Mouse (Mus musculus): ENCODE data around the gene Gm20481. TPM values are rescaled to one million over a fixed set of nuclear protein-coding genes. Genes with fewer than 3 reads are reported as not detected.
"Not testable (repeated sequence)": the region's sequence is repeated elsewhere in the genome, so short reads cannot be mapped to it uniquely, and the experiment has no call there.

Gm20481 gene
- polyA plus RNA-seq, 1 experiment from 2014 or later = not detected

DNA sequence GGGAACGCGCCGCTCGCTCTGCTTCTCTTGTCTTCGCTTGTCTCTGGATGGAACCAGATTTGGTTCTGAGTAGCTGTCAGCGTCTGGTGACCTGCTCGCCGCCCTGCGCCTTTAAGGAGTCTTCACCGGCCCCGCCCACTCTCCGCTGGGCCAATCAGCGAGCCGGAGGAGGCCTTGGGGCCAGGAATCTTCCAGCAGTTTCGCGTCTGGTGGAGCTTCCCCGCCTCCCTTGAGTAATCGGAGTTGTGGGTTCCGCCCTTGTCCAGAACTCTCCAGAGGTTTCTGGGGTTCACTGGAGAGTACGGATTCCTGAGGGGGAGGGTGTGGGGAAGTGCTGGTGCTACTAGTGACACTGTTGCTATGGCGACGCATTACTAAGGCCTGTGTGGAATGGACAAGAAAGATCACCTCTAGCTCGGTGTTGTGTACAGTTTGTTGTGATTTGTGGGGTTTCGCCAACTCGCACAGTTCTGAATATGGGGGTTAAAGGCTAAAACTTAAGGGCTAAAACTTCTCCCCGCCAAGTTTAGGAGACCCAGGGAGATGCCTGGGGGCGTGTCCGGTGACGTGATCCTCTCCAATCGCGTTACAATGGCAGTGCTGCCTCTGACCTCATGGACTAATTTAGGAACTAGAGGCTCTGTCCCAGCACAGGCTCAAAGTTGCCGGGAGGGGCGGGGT is 2.5 kb downstream of the Gm20481 start, which contains the start of the genes Hspa1a and Hspa1l:
Hspa1a (minus strand) TSS at position 88 of the 681 bp plus-strand sequence.
Hspa1l (plus strand) TSS at position 635 of the 681 bp plus-strand sequence.
- under 1% methylated on average over 29 of the region's 33 CpGs for WGBS
- Histone ChIP-seq H3K4me2 (replicated peaks; ENCODE audit: low read depth) (peak within 1 kb of the TSS; percentile 64), H3K4me3 (ENCODE audit: low read depth, low read length) (peak within 1 kb of the TSS; percentile 28), H3K27me3 (replicated peaks; ENCODE audit: control insufficient read depth, insufficient read depth, low read length) (peaks cover 15% of the 10 kb centered on the region)
- peak; percentile 95 for ATAC-seq
- not testable (repeated sequence) for H3K4me1 ChIP-seq (replicated peaks; ENCODE audit: control insufficient read depth, insufficient read depth, low read length); H3K27ac ChIP-seq (ENCODE audit: low read depth, low read length); H3K9me3 ChIP-seq (ENCODE audit: control insufficient read depth); H3K36me3 ChIP-seq (ENCODE audit: control insufficient read depth, insufficient read depth); H3K9ac ChIP-seq (ENCODE audit: low read depth, low read length)

DNA sequence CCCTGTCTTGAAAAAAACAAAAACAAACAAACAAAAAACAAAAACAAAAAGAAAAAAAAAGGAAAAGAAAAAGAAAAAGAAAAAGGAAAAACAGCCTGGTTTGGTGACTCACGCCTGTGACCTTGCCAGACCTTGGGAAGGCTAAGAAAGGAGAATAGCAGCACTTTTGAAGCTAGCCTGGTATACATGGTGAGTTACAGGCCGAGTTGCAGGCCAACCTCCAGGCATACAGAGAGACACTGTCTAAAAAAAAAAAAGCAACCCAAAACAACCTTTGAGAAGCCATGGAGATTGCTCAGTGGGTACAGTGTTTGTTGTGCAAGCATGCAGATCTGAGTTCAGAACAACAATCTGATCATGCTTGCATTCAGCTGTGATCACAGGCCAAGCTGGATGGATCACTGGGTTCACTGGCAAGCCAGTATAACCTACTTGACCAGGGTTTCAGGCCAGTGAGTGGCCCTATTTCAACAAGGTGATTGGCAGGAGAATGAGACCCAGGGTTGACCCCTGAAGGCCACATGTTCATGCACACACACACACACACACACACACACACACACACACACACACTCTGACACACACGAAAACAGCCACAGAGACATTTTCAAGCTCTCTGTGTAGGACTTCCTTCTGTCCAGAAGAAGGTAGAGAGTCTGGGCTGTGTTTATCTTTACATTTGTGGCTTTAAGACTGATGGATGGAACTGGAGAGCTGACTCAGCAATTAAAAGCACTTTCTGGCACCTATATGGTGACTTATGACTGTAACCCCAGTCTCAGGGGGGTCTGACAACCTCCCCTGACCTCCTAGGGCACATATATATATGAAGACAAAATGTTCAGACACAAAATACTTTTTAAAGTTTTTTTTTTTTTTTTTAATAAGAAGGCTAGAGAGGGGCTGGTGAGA is 6.1 kb downstream of the Gm20481 start:
- Histone ChIP-seq H3K9ac (ENCODE audit: low read depth, low read length) (no peak overlapping the region), H3K4me3 (ENCODE audit: low read depth, low read length) (no peak overlapping the region), H3K27ac (ENCODE audit: low read depth, low read length) (no peak overlapping the region), H3K36me3 (ENCODE audit: control insufficient read depth, insufficient read depth) (no peaks in the 10 kb centered on the region), H3K27me3 (replicated peaks; ENCODE audit: control insufficient read depth, insufficient read depth, low read length) (no peaks in the 10 kb centered on the region), H3K4me1 (replicated peaks; ENCODE audit: control insufficient read depth, insufficient read depth, low read length) (0 out of 2 replicates have a peak, but pooled peaks cover 6% of the 10 kb centered on the region), H3K4me2 (replicated peaks; ENCODE audit: low read depth) (no peak overlapping the region), H3K9me3 (ENCODE audit: control insufficient read depth) (no peaks in the 10 kb centered on the region)
- TF ChIP-seq CTCF (IDR thresholded peaks at IDR 0.05; ENCODE audit: low read depth) = no peak
- ATAC-seq = no peak
- 78% methylated on average over 3 of the region's 3 CpGs for WGBS

DNA sequence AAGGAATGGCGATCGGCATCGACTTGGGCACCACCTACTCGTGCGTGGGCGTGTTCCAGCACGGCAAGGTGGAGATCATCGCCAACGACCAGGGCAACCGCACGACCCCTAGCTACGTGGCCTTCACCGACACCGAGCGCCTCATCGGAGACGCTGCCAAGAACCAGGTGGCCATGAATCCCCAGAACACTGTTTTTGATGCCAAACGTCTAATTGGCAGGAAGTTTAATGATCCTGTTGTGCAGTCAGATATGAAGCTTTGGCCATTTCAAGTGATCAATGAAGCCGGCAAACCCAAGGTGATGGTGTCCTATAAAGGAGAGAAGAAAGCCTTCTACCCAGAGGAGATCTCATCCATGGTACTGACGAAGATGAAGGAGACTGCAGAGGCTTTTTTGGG is 7.3 kb downstream of the Gm20481 start:
- Histone ChIP-seq H3K27ac (ENCODE audit: low read depth, low read length) (no peak overlapping the region), H3K4me2 (replicated peaks; ENCODE audit: low read depth) (no peak overlapping the region), H3K4me1 (replicated peaks; ENCODE audit: control insufficient read depth, insufficient read depth, low read length) (0 out of 2 replicates have a peak, but pooled peaks cover 6% of the 10 kb centered on the region), H3K36me3 (ENCODE audit: control insufficient read depth, insufficient read depth) (no peaks in the 10 kb centered on the region), H3K27me3 (replicated peaks; ENCODE audit: control insufficient read depth, insufficient read depth, low read length) (no peaks in the 10 kb centered on the region), H3K4me3 (ENCODE audit: low read depth, low read length) (no peak overlapping the region), H3K9ac (ENCODE audit: low read depth, low read length) (no peak overlapping the region), H3K9me3 (ENCODE audit: control insufficient read depth) (no peaks in the 10 kb centered on the region)
- no peak for ATAC-seq
- WGBS = 94% methylated on average over 20 of the region's 20 CpGs
- TF ChIP-seq CTCF (IDR thresholded peaks at IDR 0.05; ENCODE audit: low read depth) = no peak

- Histone ChIP-seq H3K9ac (ENCODE audit: low read depth, low read length) (no peak overlapping the region), H3K27ac (ENCODE audit: low read depth, low read length) (no peak overlapping the region), H3K27me3 (replicated peaks; ENCODE audit: control insufficient read depth, insufficient read depth, low read length) (no peaks in the 10 kb centered on the region), H3K4me1 (replicated peaks; ENCODE audit: control insufficient read depth, insufficient read depth, low read length) (no peaks in the 10 kb centered on the region), H3K4me2 (replicated peaks; ENCODE audit: low read depth) (no peak overlapping the region), H3K36me3 (ENCODE audit: control insufficient read depth, insufficient read depth) (no peaks in the 10 kb centered on the region), H3K4me3 (ENCODE audit: low read depth, low read length) (no peak overlapping the region), H3K9me3 (ENCODE audit: control insufficient read depth) (no peaks in the 10 kb centered on the region)
- no peak for ATAC-seq
- WGBS = 89% methylated on average over 27 of the region's 27 CpGs
- TF ChIP-seq CTCF (IDR thresholded peaks at IDR 0.05; ENCODE audit: low read depth) = no peak
Observed at GRCm38 (mm10) chr17:34978239-34978638, 8.5 kb downstream of the Gm20481 start.

- no peak for ATAC-seq
- no peak for TF ChIP-seq CTCF (IDR thresholded peaks at IDR 0.05; ENCODE audit: low read depth)
- 67% methylated on average over 4 of the region's 4 CpGs for WGBS
- Histone ChIP-seq H3K4me1 (replicated peaks; ENCODE audit: control insufficient read depth, insufficient read depth, low read length) (no peaks in the 10 kb centered on the region), H3K4me2 (replicated peaks; ENCODE audit: low read depth) (no peak overlapping the region), H3K27me3 (replicated peaks; ENCODE audit: control insufficient read depth, insufficient read depth, low read length) (no peaks in the 10 kb centered on the region), H3K9ac (ENCODE audit: low read depth, low read length) (no peak overlapping the region), H3K36me3 (ENCODE audit: control insufficient read depth, insufficient read depth) (no peaks in the 10 kb centered on the region), H3K27ac (ENCODE audit: low read depth, low read length) (no peak overlapping the region), H3K9me3 (ENCODE audit: control insufficient read depth) (no peaks in the 10 kb centered on the region), H3K4me3 (ENCODE audit: low read depth, low read length) (no peak overlapping the region)
Observed at GRCm38 (mm10) chr17:34979631-34980030, 9.9 kb downstream of the Gm20481 start.

DNA sequence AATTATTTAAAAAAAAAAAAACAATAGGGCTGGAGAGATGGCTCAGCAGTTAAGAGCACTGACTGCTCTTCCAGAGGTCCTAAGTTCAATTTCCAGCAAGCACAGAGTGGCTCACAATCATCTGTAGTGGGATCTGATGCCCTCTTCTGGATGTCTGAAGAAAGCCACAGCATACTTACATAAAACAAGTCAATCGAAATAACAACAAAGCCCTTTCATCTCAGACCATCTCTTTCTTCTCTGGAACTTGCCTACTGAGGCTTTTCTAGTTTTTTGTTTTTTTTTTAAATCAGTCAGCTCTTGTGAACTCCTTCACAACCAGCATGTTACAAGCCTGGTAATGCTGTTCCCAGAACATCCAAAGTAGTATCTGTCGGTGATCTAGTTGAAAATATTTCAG is 10.9 kb downstream of the Gm20481 start:
- Histone ChIP-seq H3K27me3 (replicated peaks; ENCODE audit: control insufficient read depth, insufficient read depth, low read length) (no peaks in the 10 kb centered on the region), H3K9ac (ENCODE audit: low read depth, low read length) (peak overlapping the region; percentile 72; the same call in 1 of the 2 replicates), H3K4me1 (replicated peaks; ENCODE audit: control insufficient read depth, insufficient read depth, low read length) (no peaks in the 10 kb centered on the region), H3K4me2 (replicated peaks; ENCODE audit: low read depth) (peak overlapping the region; percentile 91), H3K9me3 (ENCODE audit: control insufficient read depth) (no peaks in the 10 kb centered on the region), H3K36me3 (ENCODE audit: control insufficient read depth, insufficient read depth) (peaks cover 9% of the 10 kb centered on the region), H3K27ac (ENCODE audit: low read depth, low read length) (0 out of 2 replicates have a peak overlapping the region, but pooled peaks have one; percentile 17), H3K4me3 (ENCODE audit: low read depth, low read length) (peak overlapping the region; percentile 73)
- WGBS = 3% methylated on average over 2 of the region's 2 CpGs
- no peak for ATAC-seq
- TF ChIP-seq CTCF (IDR thresholded peaks at IDR 0.05; ENCODE audit: low read depth) = peak; percentile 86

All from intestine, postnatal 0 days (tissue).